Mouse (Mus musculus) monocyte, adult 5-6 weeks (primary cell): ENCODE measurements around the gene Nol6. TPM values are rescaled to one million over a fixed set of nuclear protein-coding genes. Genes with fewer than 3 reads are reported as not detected.

Source experiments
- ATAC-seq: fragments of 153-309, 156-312 bp; replicated peaks from 2 replicates; pipeline ENCODE4 v1.8.0; 2017; ENCODE audit warnings: mild to moderate bottlenecking; ENCODE audit not compliant: low TSS enrichment, insufficient number of reproducible peaks, severe bottlenecking, poor library complexity, low FRiP score
- total RNA-seq: library from RNA; stranded (forward); fragments of 200-1000, 200-491, 200-594 nt; gene quantifications from 3 replicates; pipeline ENCODE4 v1.2.3, GENCODE M21; 2017

The Nol6 gene
- total RNA-seq: 18.0 to 23.8 TPM (median 22.2 TPM) in 3 replicates

GRCm38 (mm10) chr4:41124180-41124951 is at the start of gene Nol6:
Gene Nol6, minus strand, starts transcription at chr4:41124455.
- peak; percentile 98 for ATAC-seq

DNA sequence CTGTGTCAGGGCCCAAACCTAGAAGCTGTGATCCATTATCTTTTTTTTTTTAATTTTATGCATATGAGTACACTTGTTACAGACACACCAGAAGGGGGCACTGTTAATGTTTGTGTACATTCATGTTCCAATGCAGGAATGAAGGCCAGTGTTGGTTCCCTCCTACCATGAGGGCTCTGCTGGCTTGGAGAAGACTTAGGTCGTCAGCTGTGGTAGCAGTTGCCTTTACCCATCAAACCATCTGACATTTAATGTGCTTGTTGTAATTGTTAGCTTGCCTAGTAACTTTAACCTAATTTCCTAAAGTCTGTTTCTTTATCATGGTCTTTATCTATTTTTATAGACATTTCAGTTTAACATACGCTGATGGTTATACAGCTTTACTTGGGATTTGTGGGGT is 46.7 kb upstream of the Nol6 start:
- ATAC-seq: no peak

DNA sequence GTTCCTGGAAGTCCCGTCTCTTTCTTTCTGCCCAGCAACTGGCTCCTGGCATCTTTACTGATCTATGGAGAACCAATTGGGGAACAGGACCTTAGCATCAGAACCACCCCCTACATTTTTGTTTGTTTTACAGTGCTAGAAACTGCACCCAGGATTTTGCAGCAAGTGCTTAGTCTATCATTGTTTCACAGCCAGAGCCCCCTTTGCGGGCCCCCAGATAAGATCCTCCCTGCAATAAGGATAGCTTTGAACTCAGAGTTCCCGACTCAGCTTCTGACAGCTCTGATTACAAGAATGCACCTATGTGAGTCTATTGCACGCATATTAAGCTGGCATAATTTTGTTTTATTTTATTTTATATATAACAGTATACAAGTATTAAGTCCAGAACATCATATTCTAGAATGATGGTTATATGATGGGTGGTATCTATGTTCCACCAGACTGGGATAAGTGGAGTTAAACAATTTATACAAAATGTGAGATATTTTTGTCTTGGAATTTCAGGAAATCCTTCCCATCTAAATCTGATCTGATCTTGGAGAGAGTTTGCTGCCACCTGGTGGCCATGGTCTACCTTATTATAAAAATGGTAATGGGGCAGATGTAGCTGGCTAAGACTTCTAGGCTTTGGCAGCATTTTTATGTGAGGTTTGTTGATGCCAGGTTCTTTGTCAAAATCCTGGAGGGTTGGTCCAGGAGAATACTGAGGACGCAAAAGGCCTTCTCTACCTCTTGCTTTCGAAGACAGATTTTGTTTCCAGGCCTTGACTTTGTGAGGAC is 41.6 kb upstream of the Nol6 start:
- ATAC-seq: no peak

DNA sequence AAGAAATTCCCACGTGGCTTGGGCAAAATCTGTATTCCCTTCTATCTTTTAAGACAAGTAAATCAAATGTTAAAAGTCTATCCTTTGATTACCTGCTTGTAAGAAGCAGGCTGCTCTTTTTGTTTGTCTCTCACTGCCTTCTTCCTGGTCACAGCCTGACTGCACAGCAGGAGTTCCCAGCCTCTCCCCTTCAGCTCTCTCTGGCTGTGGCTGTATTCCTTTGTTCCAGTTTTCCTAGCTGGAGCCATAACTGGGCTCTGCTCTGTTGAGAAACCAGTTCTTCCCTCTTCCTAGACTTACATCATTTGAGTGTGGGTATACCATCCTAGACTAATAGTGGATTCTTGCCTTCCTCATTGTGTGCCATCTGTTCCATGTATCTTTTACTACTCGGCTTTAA is 40.7 kb upstream of the Nol6 start:
- no peak for ATAC-seq

DNA sequence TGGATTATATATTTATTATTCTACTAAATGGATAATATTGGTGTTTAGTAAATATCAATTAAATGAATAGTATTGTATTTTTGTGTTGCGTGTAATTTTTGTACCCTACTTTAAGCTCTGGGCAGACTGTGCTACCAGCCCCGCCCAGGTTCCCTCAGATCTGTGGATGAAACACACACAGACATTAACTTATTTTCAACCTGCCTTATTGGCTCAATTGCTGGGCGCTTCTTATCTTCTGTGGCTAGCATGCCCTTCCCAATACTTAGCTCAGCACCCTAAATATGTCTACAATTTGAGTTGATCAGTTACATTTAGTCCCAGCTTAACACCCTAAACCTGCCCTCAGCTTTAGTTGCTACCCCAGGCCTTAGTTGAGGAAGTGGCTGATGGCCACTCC is 37.0 kb upstream of the Nol6 start:
- no peak for ATAC-seq

GRCm38 (mm10) chr4:41158251-41158650 is 34.0 kb upstream of the Nol6 start:
- ATAC-seq: no peak

DNA sequence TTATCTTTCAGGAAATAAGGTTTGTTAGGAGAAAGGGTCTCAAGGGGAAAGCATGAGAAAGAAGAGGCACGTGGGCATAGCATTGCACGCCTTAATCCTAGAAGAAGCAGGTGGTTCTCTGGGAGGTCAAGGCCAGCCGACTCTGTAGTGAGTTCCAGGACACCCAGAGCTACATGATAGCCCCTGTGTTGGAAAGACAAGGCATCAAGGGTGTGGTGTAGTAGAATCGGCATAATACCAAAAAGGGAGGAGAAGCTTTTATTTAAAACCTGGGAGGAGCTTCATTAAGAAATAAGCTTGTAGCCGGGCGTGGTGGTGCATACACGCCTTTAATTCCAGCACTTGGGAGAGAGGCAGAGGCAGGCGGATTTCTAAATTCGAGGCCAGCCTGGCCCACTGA is 32.7 kb upstream of the Nol6 start:
- ATAC-seq: no peak

DNA sequence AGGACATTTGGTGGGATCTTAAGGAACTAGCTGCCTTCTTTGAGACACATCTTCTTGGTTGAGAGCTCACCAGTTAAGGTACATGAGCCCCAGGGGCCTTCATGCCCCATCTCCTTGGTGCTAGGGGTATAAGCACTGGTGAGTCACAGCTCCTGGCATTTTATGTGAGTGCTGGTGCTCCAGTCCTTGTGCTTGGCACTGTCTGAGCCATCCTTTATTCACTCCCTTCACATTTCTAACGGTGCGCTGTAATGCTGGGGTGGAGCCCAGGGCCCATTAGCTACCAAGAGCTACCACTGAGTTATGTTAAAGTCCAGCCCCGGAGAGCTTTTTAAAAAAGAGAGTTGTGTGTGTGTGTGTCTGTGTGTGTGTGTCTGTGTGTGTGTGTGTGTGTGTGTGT is 28.9 kb upstream of the Nol6 start:
- ATAC-seq: no peak

DNA sequence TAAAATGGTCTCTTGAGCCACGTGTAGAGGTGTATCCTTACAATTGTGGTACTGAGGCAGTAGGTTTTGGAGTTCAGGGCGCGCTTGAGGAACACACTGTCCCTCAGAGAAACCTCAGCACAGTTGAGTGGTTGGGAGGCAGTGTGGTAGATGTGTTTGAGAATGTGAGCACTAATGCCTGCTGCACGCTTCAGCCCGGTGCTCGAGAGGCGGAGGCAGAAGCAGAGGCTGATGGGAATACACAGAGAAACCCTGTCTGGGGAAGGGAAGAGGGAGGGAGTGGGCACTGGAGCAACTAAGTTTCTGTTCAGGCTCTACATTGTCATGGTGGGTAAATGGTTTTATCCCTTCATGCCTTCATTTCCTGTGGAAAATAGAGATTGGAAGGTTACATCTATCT is 26.9 kb upstream of the Nol6 start:
- ATAC-seq: no peak

GRCm38 (mm10) chr4:41149891-41150290 is 25.6 kb upstream of the Nol6 start:
- ATAC-seq: no peak

GRCm38 (mm10) chr4:41142601-41143000 is 18.3 kb upstream of the Nol6 start:
- ATAC-seq: no peak

GRCm38 (mm10) chr4:41140174-41140875 is 16.1 kb upstream of the Nol6 start:
- no peak for ATAC-seq

DNA sequence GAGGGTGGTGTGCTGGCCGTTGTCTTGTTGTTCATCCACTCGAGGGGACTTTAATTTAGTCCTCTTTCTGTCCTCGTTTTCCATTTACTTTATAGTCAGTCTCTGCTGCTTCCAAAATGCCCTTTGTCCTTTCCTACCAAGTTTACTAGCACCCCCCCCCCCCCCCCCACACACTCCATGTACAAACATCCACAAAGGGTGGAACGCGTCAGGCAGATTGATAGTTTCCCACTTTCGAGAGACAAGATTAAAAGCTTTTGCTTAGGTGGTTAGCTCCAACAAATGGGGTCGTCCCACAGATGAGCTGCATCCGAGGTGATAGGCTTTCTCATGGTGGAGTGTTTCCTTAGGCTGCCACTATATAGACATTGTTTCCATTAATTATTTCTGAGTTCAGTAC is 12.6 kb upstream of the Nol6 start:
- ATAC-seq: no peak

DNA sequence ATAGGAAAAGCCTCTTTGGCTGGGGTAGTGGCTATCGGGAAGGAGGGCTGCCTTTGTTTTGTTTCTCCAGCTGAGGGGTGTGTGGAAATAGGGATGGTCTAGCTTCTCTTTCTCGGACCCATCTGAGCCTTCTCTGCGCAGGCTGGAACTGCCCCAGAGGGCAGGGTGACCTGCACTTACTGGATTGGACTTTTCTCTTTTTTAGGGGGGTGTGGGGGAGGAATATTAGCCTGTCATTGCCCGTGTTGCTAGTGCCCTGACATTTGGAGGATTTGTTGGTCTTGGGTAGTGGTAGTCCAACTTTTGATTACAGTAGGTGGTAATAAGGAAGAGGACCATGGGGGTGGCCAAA is 12.2 kb upstream of the Nol6 start:
- ATAC-seq: no peak

- ATAC-seq: peak; percentile 32
Measured at GRCm38 (mm10) chr4:41135711-41136453, 11.6 kb upstream of the Nol6 start, which contains the start of gene Ube2r2. Gene Ube2r2, plus strand, starts transcription at chr4:41135743.

DNA sequence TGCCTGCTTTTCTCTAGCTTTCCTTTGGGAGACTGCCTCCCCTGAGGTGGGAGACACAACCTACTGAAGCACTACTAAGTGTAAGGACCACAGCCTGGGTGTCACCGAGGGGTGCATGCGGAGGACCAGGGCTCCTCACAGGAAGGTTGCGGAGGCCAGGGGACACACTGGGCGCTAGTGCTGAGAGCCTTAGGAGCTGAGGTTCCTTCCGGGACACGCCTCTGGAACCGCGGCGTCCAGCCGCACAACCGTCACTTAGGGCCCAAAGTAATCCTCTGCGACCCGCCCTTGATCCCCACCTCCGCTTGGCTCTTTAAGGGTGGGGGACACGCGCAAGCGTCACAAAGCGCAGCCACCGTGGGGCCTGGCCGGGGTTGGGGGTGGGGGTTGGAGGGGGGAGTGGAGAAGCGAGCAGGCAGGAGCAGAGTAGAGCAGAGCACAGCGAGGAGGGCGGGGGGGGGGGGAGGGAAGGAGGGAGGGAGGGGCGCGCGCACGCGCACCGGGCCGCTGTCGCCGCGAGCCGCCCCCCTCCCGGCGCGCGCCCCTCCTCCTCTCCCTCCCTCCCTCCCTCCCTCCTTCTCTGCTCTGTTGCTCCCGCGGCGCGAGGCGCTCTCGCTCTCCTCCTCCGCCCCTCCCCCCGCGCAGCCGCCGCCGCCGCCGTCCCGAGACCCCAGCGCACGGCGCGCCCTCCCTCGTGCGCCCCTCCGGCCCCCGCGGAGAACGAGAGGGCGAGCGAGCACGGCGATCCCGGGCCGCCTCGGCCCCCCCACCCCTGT is 10.9 kb upstream of the Nol6 start:
- peak; percentile 75 for ATAC-seq

- no peak for ATAC-seq
Measured at GRCm38 (mm10) chr4:41133529-41134291, 9.5 kb upstream of the Nol6 start.

DNA sequence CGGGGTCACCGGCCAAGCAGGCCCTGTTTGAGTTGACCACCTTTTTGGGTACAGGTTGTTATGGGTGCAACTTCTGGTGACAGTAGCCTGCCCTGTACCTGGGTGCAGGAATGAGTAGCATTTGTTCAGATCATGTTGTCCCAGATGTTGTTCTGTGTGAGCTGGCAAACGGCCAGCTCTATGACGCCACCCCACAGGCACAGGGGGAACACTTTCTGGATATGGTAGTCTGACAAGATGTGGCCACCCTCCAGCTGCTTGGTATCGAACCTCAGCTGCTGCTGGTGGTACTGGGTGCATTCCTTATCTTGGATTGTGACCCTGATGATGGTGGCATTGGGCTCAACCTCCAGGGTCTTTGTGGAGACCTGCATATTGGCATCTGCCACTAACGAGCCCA is 8.2 kb upstream of the Nol6 start:
- no peak for ATAC-seq
